Mouse (Mus musculus): Measurements from ENCODE around the gene Cept1.

The Cept1 gene

GRCm38 (mm10) chr3:106494417-106494950 lies 53.1 kb downstream of the Cept1 start:
- DNase-seq, result no peak

GRCm38 (mm10) chr3:106493882-106494281 lies 53.7 kb downstream of the Cept1 start:
- DNase-seq, result no peak

GRCm38 (mm10) chr3:106493202-106493601 lies 54.4 kb downstream of the Cept1 start:
- peak; percentile 20 for DNase-seq

GRCm38 (mm10) chr3:106492723-106493122 lies 54.9 kb downstream of the Cept1 start:
- no peak for DNase-seq

- no peak for DNase-seq
Observed at GRCm38 (mm10) chr3:106490239-106490638, 57.4 kb downstream of the Cept1 start.

GRCm38 (mm10) chr3:106487551-106487950 lies 60.1 kb downstream of the Cept1 start:
- no peak for DNase-seq

- DNase-seq, result peak; percentile 59
Observed at GRCm38 (mm10) chr3:106485810-106486209, 61.8 kb downstream of the Cept1 start.

GRCm38 (mm10) chr3:106484861-106485260 lies 62.7 kb downstream of the Cept1 start:
- DNase-seq, result no peak

- DNase-seq, result peak; percentile 42
Observed at GRCm38 (mm10) chr3:106483796-106484405, 63.7 kb downstream of the Cept1 start.

- DNase-seq, result peak; percentile 38
Observed at GRCm38 (mm10) chr3:106483297-106483696, 64.3 kb downstream of the Cept1 start.

GRCm38 (mm10) chr3:106482281-106483081 lies 65.1 kb downstream of the Cept1 start, which contains the start of gene Dennd2d:
Gene Dennd2d (plus strand): TSS chr3:106482405.
- peak; percentile 92 for DNase-seq

GRCm38 (mm10) chr3:106476863-106477262 lies 70.7 kb downstream of the Cept1 start:
- DNase-seq, result no peak

- peak; percentile 51 for DNase-seq
Observed at GRCm38 (mm10) chr3:106474210-106474609, 73.4 kb downstream of the Cept1 start.

- peak; percentile 41 for DNase-seq
Observed at GRCm38 (mm10) chr3:106464750-106465149, 82.9 kb downstream of the Cept1 start.

- DNase-seq, result peak; percentile 25
Observed at GRCm38 (mm10) chr3:106462493-106462892, 85.1 kb downstream of the Cept1 start.

- DNase-seq, result peak; percentile 59
Observed at GRCm38 (mm10) chr3:106462059-106462470, 85.5 kb downstream of the Cept1 start.

- no peak for DNase-seq
Observed at GRCm38 (mm10) chr3:106457298-106457869, 90.2 kb downstream of the Cept1 start.

GRCm38 (mm10) chr3:106452616-106453015 lies 95.0 kb downstream of the Cept1 start:
- peak; percentile 58 for DNase-seq

Measured in thymus, postnatal 14 days (tissue).